Mouse (Mus musculus) embryonic fibroblast, embryonic 13.5 days (primary cell): ENCODE measurements around the gene Gdpgp1.

Experiments used
- CTCF ChIP-seq: IDR thresholded peaks from 2 replicates; pipeline ENCODE4 v1.5.1; 2011; ENCODE audit warnings: mild to moderate bottlenecking, control low read depth, low read length, moderate library complexity, borderline replicate concordance; ENCODE audit not compliant: insufficient read depth
- POLR2A ChIP-seq: IDR thresholded peaks from 2 replicates; pipeline ENCODE4 v1.6.1; 2011; ENCODE audit warnings: low read depth, mild to moderate bottlenecking, control low read depth, low read length, moderate library complexity

GRCm38 (mm10) chr7:80183466-80183865 is 49.2 kb upstream of the Gdpgp1 start:
- TF ChIP-seq CTCF (no peak), POLR2A (no peak)
